Mouse (Mus musculus): ENCODE data around the gene Dhrs3.

- no peak for TF ChIP-seq CTCF (IDR thresholded peaks at IDR 0.05; ENCODE audit: low read depth)
- no peak for TF ChIP-seq EP300 (IDR thresholded peaks at IDR 0.05; ENCODE audit: low read depth)
These were observed 17.0 kb upstream of the Dhrs3 start for GRCm38 (mm10) chr4:144875576-144876093.
